Mouse (Mus musculus): ENCODE data around the gene Gcnt1.

The Gcnt1 gene

DNA sequence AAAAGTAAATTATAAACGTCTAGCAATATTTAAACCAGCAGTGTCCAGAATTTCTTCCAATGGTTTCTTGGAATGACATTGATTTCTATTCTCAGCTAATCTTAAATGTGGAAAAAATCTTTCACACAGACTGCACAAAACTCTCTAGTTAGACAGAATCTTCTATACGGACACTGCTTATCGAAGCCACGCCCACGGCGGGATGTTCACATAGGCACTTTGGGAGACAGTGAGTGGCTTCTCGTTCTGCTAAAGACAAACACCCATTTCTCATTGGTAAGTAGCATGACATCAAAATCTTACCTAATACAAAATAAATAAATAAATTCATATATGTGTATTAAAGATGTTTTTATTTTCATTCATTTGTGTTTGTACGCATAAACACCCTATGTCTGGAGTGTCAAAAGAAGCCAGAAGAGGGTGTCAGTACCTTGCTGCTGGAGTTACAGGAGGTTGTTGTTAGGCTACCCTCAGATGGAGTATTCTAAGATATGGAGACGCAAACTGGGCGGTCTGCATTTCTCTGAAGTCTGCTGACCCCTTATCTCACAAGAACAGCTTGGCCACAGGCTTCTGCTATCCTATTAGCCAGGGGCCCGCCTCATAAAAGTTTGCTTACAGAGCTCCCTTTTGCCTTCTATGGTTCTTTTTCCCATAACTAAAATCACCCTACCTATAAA lies 49.5 kb downstream of the Gcnt1 start:
- no peak for DNase-seq

DNA sequence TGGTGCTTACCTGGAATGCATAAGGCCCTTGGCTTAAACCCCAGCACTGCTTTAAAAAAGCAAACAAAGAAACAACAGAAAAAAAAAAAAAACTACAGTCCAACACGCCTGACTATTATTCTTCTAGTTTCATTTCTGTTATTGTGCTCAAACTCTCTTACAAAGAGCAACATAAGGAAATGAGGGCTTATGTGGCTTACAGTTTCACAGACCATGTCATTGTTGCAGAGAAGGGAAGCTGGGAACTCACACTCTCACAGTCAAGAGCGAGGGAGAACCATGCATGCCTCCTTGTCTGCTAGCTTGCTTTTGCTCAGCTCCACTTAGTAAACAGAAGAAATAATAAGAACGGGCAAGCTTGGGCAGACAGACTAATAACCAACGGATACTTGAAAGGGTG lies 52.9 kb downstream of the Gcnt1 start:
- DNase-seq: no peak

DNA sequence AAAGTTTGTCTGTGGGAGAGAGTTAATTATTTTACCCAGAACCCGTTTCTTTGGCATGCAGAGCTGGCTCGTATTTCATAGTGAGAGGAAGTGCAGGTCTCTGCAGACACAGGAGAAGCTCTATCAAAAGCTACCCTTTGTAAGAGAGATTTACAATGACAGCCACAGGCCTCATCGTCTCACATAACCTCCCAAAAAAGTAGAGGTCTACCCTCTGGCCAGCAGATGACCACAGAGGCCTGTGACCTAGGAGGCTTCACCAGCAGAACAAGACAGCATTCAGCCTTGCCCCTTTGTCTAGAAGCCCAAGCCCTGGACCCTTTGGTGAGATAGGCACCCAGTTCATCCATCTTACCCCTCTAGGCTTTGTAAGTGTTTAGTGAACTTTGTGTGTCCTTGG lies 53.9 kb downstream of the Gcnt1 start:
- DNase-seq: no peak

DNA sequence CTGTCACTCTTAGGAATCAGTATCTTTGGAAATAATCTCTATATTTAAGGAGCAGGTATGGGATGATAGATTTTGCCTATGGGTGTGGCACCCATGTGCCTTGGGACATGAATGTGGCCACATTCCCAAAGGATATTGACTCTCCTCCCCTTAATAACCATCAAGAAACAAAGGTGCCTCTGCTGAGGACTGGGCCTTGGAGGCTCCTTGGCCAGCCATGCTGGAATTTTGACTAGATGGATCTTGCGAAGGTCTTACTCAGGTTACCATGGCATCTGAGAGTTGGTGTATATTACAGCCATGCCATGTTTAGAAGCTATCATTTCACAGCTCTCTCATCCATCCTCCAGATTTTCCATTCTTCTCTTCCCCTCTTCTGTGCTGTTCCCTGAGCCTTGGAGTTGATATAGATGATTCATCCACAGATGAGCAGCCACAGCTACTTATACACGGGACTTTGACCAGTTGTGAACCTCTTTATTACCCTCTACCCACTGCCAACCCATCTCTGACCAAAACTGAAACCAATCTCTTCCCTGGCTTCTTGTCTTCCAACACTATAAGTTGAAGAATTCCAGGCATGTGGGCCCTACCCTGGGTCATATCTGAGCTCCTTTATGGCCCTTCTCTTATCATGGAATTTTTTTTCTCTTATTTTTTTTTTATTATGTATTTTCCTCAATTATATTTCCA lies 56.2 kb downstream of the Gcnt1 start:
- no peak for DNase-seq

DNA sequence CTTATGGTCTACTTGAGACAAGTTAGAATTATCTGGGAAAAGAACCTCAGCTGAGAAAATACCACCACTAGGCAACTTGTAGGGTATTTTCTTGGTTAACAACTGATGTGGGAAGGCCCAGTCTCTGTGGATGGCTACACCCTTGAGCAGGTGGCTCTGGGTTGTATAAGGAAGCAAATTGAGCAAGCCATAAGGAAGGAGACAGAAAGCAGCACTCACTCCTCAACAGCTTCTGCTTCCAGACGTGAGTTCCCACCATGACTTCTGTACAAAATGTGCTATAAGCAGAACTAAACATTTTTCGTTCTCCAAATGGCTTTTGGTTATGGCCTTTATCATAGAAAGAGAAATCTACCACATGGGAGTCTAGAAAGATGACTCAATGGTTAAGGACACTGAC lies 58.2 kb downstream of the Gcnt1 start:
- DNase-seq: no peak

DNA sequence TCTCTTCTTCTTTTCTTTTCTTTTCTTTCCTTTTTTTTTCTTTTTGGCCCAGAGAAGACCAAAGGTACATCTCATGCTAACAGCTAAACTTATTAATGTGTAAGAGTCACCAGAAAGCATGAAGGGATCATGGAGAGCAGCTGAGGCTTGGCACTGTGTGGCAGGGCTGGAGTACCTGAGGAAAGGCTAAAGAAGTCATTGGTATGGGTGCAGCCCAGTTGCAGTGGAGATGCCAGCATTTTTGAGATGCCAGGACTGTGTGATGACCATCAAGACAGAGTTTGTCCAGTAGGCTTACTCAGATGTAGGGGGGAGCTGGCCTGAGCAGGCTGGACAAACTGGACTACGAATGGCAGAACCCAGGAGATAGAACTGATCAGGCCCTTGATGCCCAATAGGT lies 58.9 kb downstream of the Gcnt1 start:
- no peak for DNase-seq

DNA sequence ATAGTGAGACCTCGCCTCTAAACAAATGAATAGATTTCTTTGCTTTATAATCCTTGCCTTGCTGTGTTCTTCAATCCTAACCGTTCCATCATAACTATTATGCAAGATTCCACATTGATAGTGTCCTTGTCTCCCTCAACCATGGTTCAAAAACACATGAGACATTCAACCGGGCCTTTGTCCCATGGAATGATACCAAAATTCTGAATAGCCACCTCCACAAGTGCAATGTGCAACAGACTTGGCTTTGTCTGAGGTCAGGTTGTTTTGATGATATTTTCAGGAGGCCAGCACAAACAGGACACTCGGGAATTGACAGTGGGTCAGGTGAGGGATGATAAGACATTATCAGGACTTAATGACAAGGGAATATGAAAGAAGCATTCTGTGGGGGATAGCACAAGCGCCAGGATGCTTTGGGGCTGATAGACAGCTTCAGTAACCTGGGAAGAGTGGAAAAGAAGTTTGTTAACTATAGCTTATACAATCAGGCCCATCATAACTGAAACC lies 59.9 kb downstream of the Gcnt1 start:
- no peak for DNase-seq

DNA sequence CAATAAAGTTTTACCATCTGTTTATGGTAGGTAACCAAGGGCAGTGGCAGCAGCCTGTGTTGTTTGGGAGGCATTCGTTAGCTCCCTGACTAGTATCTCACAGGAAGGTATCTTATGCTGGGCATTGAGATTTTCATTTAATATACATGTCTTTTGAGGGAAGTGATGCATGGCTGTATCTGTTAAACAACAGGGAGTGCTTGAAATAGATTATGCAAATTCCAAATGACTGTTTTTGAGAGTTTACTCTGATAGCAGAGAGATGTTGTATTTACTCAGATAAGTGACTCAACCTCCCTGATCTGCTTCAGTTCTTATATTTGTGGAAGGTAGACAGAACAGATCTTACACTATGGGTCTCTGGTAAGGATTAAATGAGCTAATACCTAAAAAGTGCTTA lies 61.1 kb downstream of the Gcnt1 start:
- no peak for DNase-seq

DNA sequence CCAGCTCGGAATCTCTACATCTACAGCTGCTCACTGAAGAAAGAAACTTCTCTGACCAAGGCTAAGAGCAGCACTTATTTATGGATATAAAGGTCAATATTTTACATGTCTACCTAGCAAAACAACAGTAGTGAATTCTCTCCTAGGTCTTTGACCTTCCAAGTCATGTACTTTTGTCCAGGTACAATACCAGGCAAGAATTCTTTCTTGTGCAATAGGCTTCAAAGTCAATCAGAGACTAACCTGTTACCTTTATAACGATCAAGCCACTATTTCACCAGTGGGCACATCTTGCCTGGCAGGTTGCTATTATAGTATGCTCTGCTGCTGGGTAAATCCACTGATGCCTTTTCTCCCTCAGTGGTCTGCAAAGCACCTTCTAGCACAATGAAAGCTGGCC lies 61.6 kb downstream of the Gcnt1 start:
- DNase-seq: no peak

DNA sequence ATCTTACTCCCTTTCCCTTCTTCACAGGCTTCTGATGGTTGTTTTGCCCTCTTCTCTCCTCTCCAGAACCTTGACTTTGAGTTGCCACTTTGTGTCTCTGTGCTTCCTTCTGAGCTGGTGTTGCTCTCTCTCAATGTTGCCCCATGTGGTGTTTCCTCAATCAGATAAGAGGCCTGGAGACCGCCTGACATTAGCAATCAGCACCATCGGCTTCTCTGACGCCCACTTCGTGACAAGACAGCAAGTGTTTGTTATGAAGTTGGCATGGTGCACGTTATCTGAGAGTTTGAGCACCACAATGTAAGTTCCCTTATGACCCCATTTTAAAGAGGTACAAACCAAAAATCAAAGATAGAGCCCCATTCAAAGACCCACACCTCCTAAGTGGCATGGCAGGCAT lies 76.6 kb downstream of the Gcnt1 start:
- DNase-seq: no peak

DNA sequence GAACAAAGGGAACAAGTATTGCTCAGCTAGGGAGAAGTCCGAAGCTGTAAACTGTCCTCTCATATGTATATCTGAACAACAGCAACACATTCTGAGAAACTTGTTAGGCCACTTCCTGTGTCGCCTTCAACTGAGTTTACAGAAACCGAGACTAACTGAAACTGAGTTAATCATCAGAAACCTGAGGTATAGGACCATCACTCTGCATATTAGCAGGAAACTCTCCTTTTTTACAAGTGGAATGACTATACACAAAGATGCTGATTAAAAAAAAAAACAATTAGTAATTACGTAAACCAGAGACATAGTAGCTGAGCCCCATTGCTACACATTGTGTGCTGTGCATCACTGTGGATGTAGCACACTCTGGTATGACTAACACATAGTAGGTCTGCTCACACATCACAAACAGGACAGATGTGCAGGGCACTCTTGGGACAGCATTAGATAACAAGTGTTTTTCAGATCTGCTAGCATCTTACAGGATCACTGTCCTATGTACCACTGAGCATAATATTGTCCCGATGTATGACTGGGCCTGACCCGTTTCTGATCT lies 77.4 kb downstream of the Gcnt1 start:
- no peak for DNase-seq

DNA sequence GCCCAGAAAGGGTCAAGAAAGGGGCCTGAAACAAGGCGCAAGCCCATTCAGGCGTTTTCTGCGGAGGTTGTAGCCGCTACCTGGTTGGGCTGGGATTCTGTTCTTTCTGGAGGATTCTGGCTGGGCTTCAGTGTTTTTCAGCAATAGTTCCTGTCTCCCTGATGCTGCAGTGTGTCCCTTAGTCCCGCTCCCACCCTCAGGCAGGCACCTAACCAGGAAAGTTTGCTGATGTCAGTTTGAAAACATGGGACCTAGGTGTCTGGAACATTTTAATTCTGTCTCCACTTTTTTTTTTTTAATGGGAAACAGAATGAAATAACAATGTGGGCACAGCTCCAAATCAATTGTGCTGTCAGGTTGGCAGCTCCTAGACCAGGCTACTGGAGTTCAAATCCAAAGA lies 78.5 kb downstream of the Gcnt1 start:
- DNase-seq: peak; percentile 3

DNA sequence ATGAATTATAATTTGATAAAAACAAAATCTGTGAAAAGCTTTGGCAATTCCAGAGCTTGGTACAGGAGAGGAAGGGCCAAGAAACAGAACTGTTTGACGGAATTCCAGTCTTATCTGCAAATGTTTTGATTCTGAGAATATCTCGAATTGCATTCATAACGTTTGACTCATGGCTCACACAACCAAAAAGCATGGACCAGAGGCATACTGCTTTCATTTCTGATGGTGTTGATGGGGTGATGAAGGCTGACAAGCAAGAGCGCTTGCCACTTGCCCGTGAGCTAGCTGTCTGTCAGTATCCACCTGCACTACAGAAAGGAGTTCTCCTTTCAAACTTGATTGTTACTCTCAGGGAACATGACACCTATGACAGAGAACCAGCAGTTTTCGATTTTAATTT lies 83.1 kb downstream of the Gcnt1 start:
- no peak for DNase-seq

DNA sequence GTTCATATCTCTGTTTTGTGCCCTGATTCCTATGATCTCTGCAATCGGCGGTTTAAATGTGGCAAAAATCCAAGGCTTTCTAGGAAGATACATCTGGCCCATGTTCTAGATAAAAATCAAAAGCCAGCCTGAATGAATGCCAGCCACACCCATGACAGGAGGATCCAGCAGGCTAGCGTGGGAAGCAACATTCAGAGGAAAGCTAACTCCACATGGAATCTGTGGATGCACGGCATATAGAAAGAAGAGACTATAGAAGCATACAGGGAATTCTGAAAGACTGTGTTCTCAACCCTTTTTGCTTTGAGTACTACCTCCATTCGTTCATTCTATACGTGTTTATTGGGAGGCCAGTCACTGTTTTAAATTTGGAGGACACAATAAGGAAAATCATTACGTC lies 86.6 kb downstream of the Gcnt1 start:
- peak; percentile 11 to 12 for DNase-seq

DNA sequence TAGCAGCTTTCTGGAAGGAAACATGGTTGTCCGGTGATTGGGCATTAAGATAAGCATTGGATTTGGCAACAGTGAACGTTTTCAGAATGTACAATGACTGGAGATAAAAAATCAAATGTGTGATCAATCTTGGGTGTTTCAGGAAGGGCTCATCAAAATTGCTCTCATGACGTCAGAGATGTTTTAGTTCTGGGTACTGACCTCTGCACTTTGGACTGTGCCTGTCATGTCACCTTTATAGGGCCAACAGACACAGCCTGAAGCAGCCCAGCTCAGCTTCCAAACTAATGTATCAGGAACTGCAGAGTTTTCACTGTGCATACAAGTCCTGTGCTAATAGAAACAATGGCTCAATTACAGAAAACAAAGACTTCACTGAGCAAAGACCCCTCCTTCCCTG lies 89.3 kb downstream of the Gcnt1 start:
- no peak for DNase-seq

DNA sequence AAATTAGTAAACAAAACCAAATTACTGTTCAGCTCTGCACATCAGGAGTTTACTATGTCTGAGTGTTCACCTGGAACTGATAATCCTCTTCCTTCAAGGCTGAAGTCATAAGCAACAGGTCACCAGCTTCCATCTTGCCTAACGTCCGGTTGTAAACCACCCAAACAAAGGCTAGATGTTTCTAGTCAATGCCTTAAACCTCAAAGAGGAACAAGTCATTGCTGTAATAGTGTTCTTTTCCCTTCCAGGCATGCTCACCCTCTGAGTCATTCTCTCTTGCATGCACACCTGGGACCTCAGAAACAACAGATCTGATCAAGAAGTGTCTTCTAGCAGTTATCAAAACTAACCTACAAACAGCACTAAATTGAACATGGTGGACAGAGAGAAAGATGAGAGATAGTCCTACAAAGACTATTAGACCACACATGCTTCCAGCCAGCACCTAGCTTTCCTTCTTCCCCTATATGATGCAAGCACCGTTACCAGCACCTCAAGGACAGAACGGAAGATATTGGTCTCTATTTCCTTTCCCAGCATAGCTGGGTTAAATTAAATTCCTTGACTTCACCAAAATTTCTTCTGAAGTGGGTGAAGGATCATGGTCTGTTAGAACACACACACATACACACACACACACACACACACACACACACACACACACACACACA lies 94.1 kb downstream of the Gcnt1 start:
- DNase-seq: no peak
